17 mouse cellular contexts compared by ENCODE assay signal in genomic region chr12:79384787-79385186, GRCm38 (mm10).
A peak's percentile ranks its signal among the peaks of the same experiment; 100 is the strongest.
DNase-seq lines count a peak whose midpoint lies in the region; ATAC-seq lines count a peak whose summit lies in the region.
"Had no signal": no experiment of that assay in that cellular context is flagged by ENCODE, and none has a peak within 500 bp of the region (broad histone marks: within the 10 kb centered on the region; RNA-seq: fewer than 3 reads in every experiment).

No protein-coding gene starts in this region.

- DNase-seq in heart, adult 11 months, result no peak
- DNase-seq in embryonic facial prominence, embryonic 10.5 days (ENCODE audit: low spot score), result peak; percentile 48
- DNase-seq in intestine, embryonic 14.5 days (ENCODE audit: low spot score), result peak; percentile 61
- DNase-seq in lung, postnatal 10 days, result peak; percentile 31
- no peak for DNase-seq in right cerebral cortex, postnatal 4 days
- DNase-seq in spleen, adult 18-20 months, result no peak
- DNase-seq in T-cell, adult 2 months (ENCODE audit: low spot score), result no peak
- DNase-seq: adrenal gland, postnatal 10 days; gastrocnemius, postnatal 25 days; kidney, postnatal 14 days; right cerebral cortex, postnatal 25 days had no signal

- 26% methylated on average over 9 of the region's 9 CpGs for WGBS in heart, embryonic 16.5 days
- 55% methylated on average over 9 of the region's 9 CpGs for WGBS in embryonic facial prominence, embryonic 10.5 days
- 17% methylated on average over 9 of the region's 9 CpGs for WGBS in intestine, embryonic 14.5 days

- H3K4me3 ChIP-seq in heart, embryonic 16.5 days (ENCODE audit: low read length), result peak overlapping the region; percentile 14; the same call in 1 of the 2 replicates
- H3K4me3 ChIP-seq in embryonic facial prominence, embryonic 10.5 days, result no peak overlapping the region; the same call in 1 of the 2 replicates
- no peak overlapping the region for H3K4me3 ChIP-seq in intestine, embryonic 14.5 days (ENCODE audit: low read depth, low read length)
- H3K4me3 ChIP-seq: forebrain, embryonic 13.5 days; left cerebral cortex, adult 2 months had no signal

- no peak for ATAC-seq in heart, embryonic 16.5 days (replicated peaks; ENCODE audit: extremely low read depth, insufficient read depth, low FRiP score)
- ATAC-seq in intestine, embryonic 14.5 days (replicated peaks; ENCODE audit: low FRiP score, low TSS enrichment, low read depth), result 0 out of 2 replicates have a peak, but pooled peaks have one; percentile 60
- ATAC-seq: CD4-positive, CD25-positive, alpha-beta regulatory T cell, adult 4 months; forebrain, embryonic 13.5 days; Patski had no signal

- peaks cover 28% of the 10 kb centered on the region for H3K4me1 ChIP-seq in heart, embryonic 16.5 days (ENCODE audit: control insufficient read depth, insufficient read depth, low read length)
- H3K4me1 ChIP-seq in embryonic facial prominence, embryonic 10.5 days, result peaks cover 64% of the 10 kb centered on the region
- peaks cover 21% of the 10 kb centered on the region for H3K4me1 ChIP-seq in intestine, embryonic 14.5 days (replicated peaks; ENCODE audit: control insufficient read depth, insufficient read depth, low read length)

- H3K27ac ChIP-seq in heart, embryonic 16.5 days (ENCODE audit: low read length), result peak overlapping the region; percentile 62; the same call in 1 of the 2 replicates
- H3K27ac ChIP-seq in embryonic facial prominence, embryonic 10.5 days (replicated peaks), result peak overlapping the region; percentile 20; the same call in 1 of the 2 replicates
- H3K27ac ChIP-seq in intestine, embryonic 14.5 days (ENCODE audit: low read depth), result peak overlapping the region; percentile 22
- H3K27ac ChIP-seq: forebrain, embryonic 13.5 days; hindbrain, embryonic 14.5 days; left cerebral cortex, adult 2 months had no signal

- peak overlapping the region; percentile 57 for H3K4me2 ChIP-seq in heart, embryonic 16.5 days (ENCODE audit: low read depth, low read length)
- peak overlapping the region; percentile 19 for H3K4me2 ChIP-seq in intestine, embryonic 14.5 days (ENCODE audit: low read length)
- H3K4me2 ChIP-seq: forebrain, embryonic 13.5 days; hindbrain, embryonic 14.5 days had no signal

- peak overlapping the region; percentile 57; the same call in 1 of the 2 replicates for H3K9ac ChIP-seq in heart, embryonic 16.5 days (ENCODE audit: low read length)
- 0 out of 2 replicates have a peak overlapping the region, but pooled peaks have one; percentile 8 for H3K9ac ChIP-seq in intestine, embryonic 14.5 days (ENCODE audit: low read length)
- H3K9ac ChIP-seq: forebrain, embryonic 13.5 days; hindbrain, embryonic 14.5 days had no signal

- no peaks in the 10 kb centered on the region for H3K27me3 ChIP-seq in heart, embryonic 16.5 days (ENCODE audit: control insufficient read depth, insufficient read depth, low read length)
- no peaks in the 10 kb centered on the region for H3K27me3 ChIP-seq in embryonic facial prominence, embryonic 10.5 days (replicated peaks; ENCODE audit: low read depth, poor library complexity, severe bottlenecking)
- no peaks in the 10 kb centered on the region for H3K27me3 ChIP-seq in intestine, embryonic 14.5 days (replicated peaks; ENCODE audit: control insufficient read depth, insufficient read depth, low read length)
- H3K27me3 ChIP-seq: forebrain, embryonic 13.5 days; Patski had no signal

- no peaks in the 10 kb centered on the region for H3K36me3 ChIP-seq in heart, embryonic 16.5 days (ENCODE audit: control insufficient read depth, insufficient read depth)
- H3K36me3 ChIP-seq in embryonic facial prominence, embryonic 10.5 days (replicated peaks), result no peaks in the 10 kb centered on the region
- no peaks in the 10 kb centered on the region for H3K36me3 ChIP-seq in intestine, embryonic 14.5 days (ENCODE audit: control insufficient read depth, insufficient read depth, low read length)

- H3K9me3 ChIP-seq in heart, embryonic 16.5 days (replicated peaks; ENCODE audit: control insufficient read depth, low read length), result no peaks in the 10 kb centered on the region
- no peaks in the 10 kb centered on the region for H3K9me3 ChIP-seq in embryonic facial prominence, embryonic 10.5 days
- H3K9me3 ChIP-seq in intestine, embryonic 14.5 days (ENCODE audit: control insufficient read depth, low read length), result no peaks in the 10 kb centered on the region
- H3K9me3 ChIP-seq: forebrain, embryonic 13.5 days had no signal

Comparison
In these comparisons a context has a peak if more than half of its experiments do, and no peak if none do; other contexts are left out.
1. DNase-seq: peak in embryonic facial prominence, embryonic 10.5 days (single experiment), intestine, embryonic 14.5 days (single experiment) and lung, postnatal 10 days (single experiment); none in heart, adult 11 months (single experiment), right cerebral cortex, postnatal 4 days (single experiment), spleen, adult 18-20 months (0 of 2) and T-cell, adult 2 months (single experiment).
2. Peak in every context shown above with its lines, with median percentiles within 50 percentile points of each other: H3K27ac ChIP-seq.